Mouse (Mus musculus): Measurements from ENCODE around the gene Crtc3. TPM values are rescaled to one million over a fixed set of nuclear protein-coding genes. Genes with fewer than 3 reads are reported as not detected.

Crtc3 gene
- polyA plus RNA-seq (2015; fragmentation: Nextera tagmentation; extraction: Ambion mirVana), result 17.8 and 19.9 TPM in 2 replicates

GRCm38 (mm10) chr7:80688556-80689220 is at the start of gene Crtc3:
Gene Crtc3 (minus strand): TSS chr7:80688877.
- peak within 1 kb of the TSS; percentile 88 for H3K4me2 ChIP-seq (ENCODE audit: low read depth, low read length)
- no peaks in the 10 kb centered on the region for H3K36me3 ChIP-seq (ENCODE audit: control insufficient read depth, insufficient read depth)
- peak; percentile 85 for ATAC-seq (replicated peaks; ENCODE audit: extremely low read depth, insufficient read depth, low FRiP score)
- H3K27ac ChIP-seq (ENCODE audit: low read length), result peak within 1 kb of the TSS; percentile 95
- H3K4me1 ChIP-seq (ENCODE audit: control insufficient read depth, insufficient read depth, low read length), result peaks cover 11% of the 10 kb centered on the region
- WGBS, result under 1% methylated on average over 50 of the region's 83 CpGs
- H3K9me3 ChIP-seq (replicated peaks; ENCODE audit: control insufficient read depth, low read length), result no peaks in the 10 kb centered on the region
- H3K4me3 ChIP-seq (ENCODE audit: low read length), result peak within 1 kb of the TSS; percentile 84
- no peaks in the 10 kb centered on the region for H3K27me3 ChIP-seq (ENCODE audit: control insufficient read depth, insufficient read depth, low read length)
- peak within 1 kb of the TSS; percentile 89 for H3K9ac ChIP-seq (ENCODE audit: low read length)

DNA sequence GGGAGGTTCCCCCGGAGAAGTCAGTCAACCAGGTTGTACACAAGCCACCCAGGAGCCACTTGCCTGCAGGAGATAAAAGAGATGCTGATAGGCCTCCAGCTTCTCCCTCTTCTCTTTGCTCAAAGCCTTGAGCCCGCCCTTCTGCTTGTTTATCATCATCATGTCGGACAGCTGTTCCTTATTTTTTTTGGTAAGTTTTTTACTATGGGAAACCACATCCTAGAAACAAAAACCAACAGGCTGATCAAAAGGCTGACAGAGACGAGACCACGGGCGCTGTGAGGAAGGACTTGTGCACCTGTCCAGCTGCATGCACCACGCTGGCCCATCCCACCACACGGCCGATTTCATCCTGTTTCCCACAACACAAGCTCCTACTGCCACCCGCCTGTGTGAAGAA is 47.5 kb upstream of the Crtc3 start:
- Histone ChIP-seq H3K9me3 (replicated peaks; ENCODE audit: control insufficient read depth, low read length) (no peaks in the 10 kb centered on the region), H3K9ac (ENCODE audit: low read length) (no peak overlapping the region), H3K27me3 (ENCODE audit: control insufficient read depth, insufficient read depth, low read length) (no peaks in the 10 kb centered on the region), H3K4me2 (ENCODE audit: low read depth, low read length) (no peak overlapping the region), H3K4me1 (ENCODE audit: control insufficient read depth, insufficient read depth, low read length) (peaks cover 10% of the 10 kb centered on the region; the same call in 1 of the 2 replicates), H3K36me3 (ENCODE audit: control insufficient read depth, insufficient read depth) (peaks cover 58% of the 10 kb centered on the region), H3K27ac (ENCODE audit: low read length) (no peak overlapping the region), H3K4me3 (ENCODE audit: low read length) (no peak overlapping the region)
- WGBS, result 86% methylated on average over 10 of the region's 10 CpGs
- no peak for ATAC-seq (replicated peaks; ENCODE audit: extremely low read depth, insufficient read depth, low FRiP score)

- H3K4me1 ChIP-seq (ENCODE audit: control insufficient read depth, insufficient read depth, low read length), result peaks cover 17% of the 10 kb centered on the region
- no peak overlapping the region for H3K4me2 ChIP-seq (ENCODE audit: low read depth, low read length)
- H3K27ac ChIP-seq (ENCODE audit: low read length), result no peak overlapping the region
- WGBS, result 64% methylated on average over 11 of the region's 11 CpGs
- no peaks in the 10 kb centered on the region for H3K9me3 ChIP-seq (replicated peaks; ENCODE audit: control insufficient read depth, low read length)
- no peak overlapping the region for H3K9ac ChIP-seq (ENCODE audit: low read length)
- peaks cover 54% of the 10 kb centered on the region for H3K36me3 ChIP-seq (ENCODE audit: control insufficient read depth, insufficient read depth)
- no peak overlapping the region for H3K4me3 ChIP-seq (ENCODE audit: low read length)
- no peak for ATAC-seq (replicated peaks; ENCODE audit: extremely low read depth, insufficient read depth, low FRiP score)
- no peaks in the 10 kb centered on the region for H3K27me3 ChIP-seq (ENCODE audit: control insufficient read depth, insufficient read depth, low read length)
These were observed 44.3 kb upstream of the Crtc3 start for GRCm38 (mm10) chr7:80732986-80733385.

- no peak overlapping the region for H3K4me3 ChIP-seq (ENCODE audit: low read length)
- ATAC-seq (replicated peaks; ENCODE audit: extremely low read depth, insufficient read depth, low FRiP score), result 0 out of 2 replicates have a peak, but pooled peaks have one; percentile 15
- H3K9ac ChIP-seq (ENCODE audit: low read length), result no peak overlapping the region
- H3K36me3 ChIP-seq (ENCODE audit: control insufficient read depth, insufficient read depth), result peaks cover 61% of the 10 kb centered on the region
- 16% methylated on average over 8 of the region's 8 CpGs for WGBS
- H3K4me1 ChIP-seq (ENCODE audit: control insufficient read depth, insufficient read depth, low read length), result peaks cover 17% of the 10 kb centered on the region
- no peaks in the 10 kb centered on the region for H3K9me3 ChIP-seq (replicated peaks; ENCODE audit: control insufficient read depth, low read length)
- H3K27me3 ChIP-seq (ENCODE audit: control insufficient read depth, insufficient read depth, low read length), result no peaks in the 10 kb centered on the region
- H3K4me2 ChIP-seq (ENCODE audit: low read depth, low read length), result no peak overlapping the region
- peak overlapping the region; percentile 47; the same call in 1 of the 2 replicates for H3K27ac ChIP-seq (ENCODE audit: low read length)
These were observed 41.0 kb upstream of the Crtc3 start for GRCm38 (mm10) chr7:80729662-80730061.

- H3K27me3 ChIP-seq (ENCODE audit: control insufficient read depth, insufficient read depth, low read length), result no peaks in the 10 kb centered on the region
- H3K36me3 ChIP-seq (ENCODE audit: control insufficient read depth, insufficient read depth), result peaks cover 71% of the 10 kb centered on the region
These were observed 32.4 kb upstream of the Crtc3 start for GRCm38 (mm10) chr7:80721041-80721440.

DNA sequence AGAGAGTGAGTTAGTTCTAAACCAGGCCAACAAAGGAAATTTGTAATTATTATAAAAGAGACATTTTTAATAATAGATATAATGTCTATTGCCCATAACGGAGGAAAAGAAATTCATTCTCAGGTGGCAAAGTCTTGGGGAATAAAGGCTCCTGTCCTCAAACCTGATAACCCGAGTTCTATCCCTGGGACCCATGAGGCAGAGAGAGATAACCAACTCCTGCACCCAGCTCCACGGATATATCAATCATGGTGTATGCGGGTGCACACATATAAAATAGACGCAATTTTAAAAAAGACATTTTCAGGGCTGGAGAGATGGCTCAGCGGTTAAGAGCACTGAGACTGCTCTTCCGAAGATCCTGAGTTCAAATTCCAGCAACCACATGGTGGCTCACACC is 30.9 kb upstream of the Crtc3 start:
- Histone ChIP-seq H3K27me3 (ENCODE audit: control insufficient read depth, insufficient read depth, low read length) (no peaks in the 10 kb centered on the region), H3K4me2 (ENCODE audit: low read depth, low read length) (no peak overlapping the region), H3K9me3 (replicated peaks; ENCODE audit: control insufficient read depth, low read length) (no peaks in the 10 kb centered on the region), H3K36me3 (ENCODE audit: control insufficient read depth, insufficient read depth) (peaks cover 72% of the 10 kb centered on the region), H3K4me1 (ENCODE audit: control insufficient read depth, insufficient read depth, low read length) (no peaks in the 10 kb centered on the region), H3K4me3 (ENCODE audit: low read length) (no peak overlapping the region), H3K9ac (ENCODE audit: low read length) (no peak overlapping the region), H3K27ac (ENCODE audit: low read length) (no peak overlapping the region)
- 93% methylated on average over 7 of the region's 7 CpGs for WGBS
- ATAC-seq (replicated peaks; ENCODE audit: extremely low read depth, insufficient read depth, low FRiP score), result no peak

More at GRCm38 (mm10) chr7:80721041-80721440, 32.4 kb upstream of the Crtc3 start:
- ATAC-seq (replicated peaks; ENCODE audit: extremely low read depth, insufficient read depth, low FRiP score), result no peak
- Histone ChIP-seq H3K4me3 (ENCODE audit: low read length) (no peak overlapping the region), H3K27ac (ENCODE audit: low read length) (no peak overlapping the region), H3K9ac (ENCODE audit: low read length) (no peak overlapping the region), H3K4me2 (ENCODE audit: low read depth, low read length) (no peak overlapping the region), H3K4me1 (ENCODE audit: control insufficient read depth, insufficient read depth, low read length) (no peaks in the 10 kb centered on the region), H3K9me3 (replicated peaks; ENCODE audit: control insufficient read depth, low read length) (no peaks in the 10 kb centered on the region)
- WGBS, result 62% methylated on average over 9 of the region's 9 CpGs

- ATAC-seq (replicated peaks; ENCODE audit: extremely low read depth, insufficient read depth, low FRiP score), result no peak
- H3K9me3 ChIP-seq (replicated peaks; ENCODE audit: control insufficient read depth, low read length), result no peaks in the 10 kb centered on the region
- no peaks in the 10 kb centered on the region for H3K27me3 ChIP-seq (ENCODE audit: control insufficient read depth, insufficient read depth, low read length)
- peak overlapping the region; percentile 30; the same call in 1 of the 2 replicates for H3K27ac ChIP-seq (ENCODE audit: low read length)
- H3K4me2 ChIP-seq (ENCODE audit: low read depth, low read length), result no peak overlapping the region
- no peak overlapping the region for H3K4me3 ChIP-seq (ENCODE audit: low read length)
- H3K9ac ChIP-seq (ENCODE audit: low read length), result no peak overlapping the region
- 86% methylated on average over 2 of the region's 2 CpGs for WGBS
- H3K4me1 ChIP-seq (ENCODE audit: control insufficient read depth, insufficient read depth, low read length), result no peaks in the 10 kb centered on the region
- H3K36me3 ChIP-seq (ENCODE audit: control insufficient read depth, insufficient read depth), result peaks cover 74% of the 10 kb centered on the region
These were observed 30.4 kb upstream of the Crtc3 start for GRCm38 (mm10) chr7:80719038-80719437.

- H3K4me2 ChIP-seq (ENCODE audit: low read depth, low read length), result no peak overlapping the region
- no peak for ATAC-seq (replicated peaks; ENCODE audit: extremely low read depth, insufficient read depth, low FRiP score)
- WGBS, result 91% methylated on average over 8 of the region's 8 CpGs
- no peaks in the 10 kb centered on the region for H3K9me3 ChIP-seq (replicated peaks; ENCODE audit: control insufficient read depth, low read length)
- no peaks in the 10 kb centered on the region for H3K27me3 ChIP-seq (ENCODE audit: control insufficient read depth, insufficient read depth, low read length)
- H3K27ac ChIP-seq (ENCODE audit: low read length), result no peak overlapping the region
- no peak overlapping the region for H3K4me3 ChIP-seq (ENCODE audit: low read length)
- peaks cover 75% of the 10 kb centered on the region for H3K36me3 ChIP-seq (ENCODE audit: control insufficient read depth, insufficient read depth)
- no peak overlapping the region for H3K9ac ChIP-seq (ENCODE audit: low read length)
- no peaks in the 10 kb centered on the region for H3K4me1 ChIP-seq (ENCODE audit: control insufficient read depth, insufficient read depth, low read length)
These were observed 29.8 kb upstream of the Crtc3 start for GRCm38 (mm10) chr7:80718471-80718870.

GRCm38 (mm10) chr7:80716758-80717157 is 28.1 kb upstream of the Crtc3 start:
- Histone ChIP-seq H3K4me2 (ENCODE audit: low read depth, low read length) (no peak overlapping the region), H3K9ac (ENCODE audit: low read length) (no peak overlapping the region), H3K27ac (ENCODE audit: low read length) (no peak overlapping the region), H3K27me3 (ENCODE audit: control insufficient read depth, insufficient read depth, low read length) (no peaks in the 10 kb centered on the region), H3K9me3 (replicated peaks; ENCODE audit: control insufficient read depth, low read length) (no peaks in the 10 kb centered on the region), H3K4me1 (ENCODE audit: control insufficient read depth, insufficient read depth, low read length) (no peaks in the 10 kb centered on the region), H3K4me3 (ENCODE audit: low read length) (no peak overlapping the region), H3K36me3 (ENCODE audit: control insufficient read depth, insufficient read depth) (peaks cover 68% of the 10 kb centered on the region)
- ATAC-seq (replicated peaks; ENCODE audit: extremely low read depth, insufficient read depth, low FRiP score), result no peak
- WGBS, result 76% methylated on average over 9 of the region's 9 CpGs

Data from heart, embryonic 16.5 days (tissue).